Mouse (Mus musculus) macrophage (primary cell): ENCODE measurements around the gene Esp31. TPM values are rescaled to one million over a fixed set of nuclear protein-coding genes. Genes with fewer than 3 reads are reported as not detected.

ENCODE experiments used
- H3K27ac ChIP-seq: fragments of 350-480 bp; formaldehyde crosslinking; 2 replicates; pipeline ENCODE4 v1.9.0; 2021
- H3K36me3 ChIP-seq: fragments of 350-480 bp; formaldehyde crosslinking; 2 replicates; pipeline ENCODE4 v1.9.0; 2021; ENCODE audit errors: inconsistent target
- H3K4me3 ChIP-seq: fragments of 350-480 bp; formaldehyde crosslinking; 2 replicates; pipeline ENCODE4 v1.9.0; 2021; ENCODE audit errors: inconsistent target
- H3K79me2 ChIP-seq: fragments of 350-480 bp; formaldehyde crosslinking; 2 replicates; pipeline ENCODE4 v1.9.0; 2021; ENCODE audit errors: inconsistent target
- WGBS: methylation state at CpG from one replicate; pipeline ENCODE4 v1.1.7; 2026; ENCODE audit warnings: inconsistent platforms; ENCODE audit not compliant: missing documents; 5-methylcytosine and 5-hydroxymethylcytosine counted together
- polyA plus RNA-seq: library from polyadenylated mRNA; stranded (reverse); fragments of 250-400 nt; gene quantifications from 3 replicates; pipeline ENCODE4 v1.2.4, GENCODE M21; 2018; ENCODE audit warnings: inconsistent platforms
- total RNA-seq, 78 experiments: library from RNA; depleted of rRNA; stranded (reverse); fragments of 250-400 nt; gene quantifications; 1 replicate in 9 of 78; 2 replicates in 24 of 78; 3 replicates in 43 of 78; 4 replicates in 2 of 78; pipeline ENCODE4 v1.2.4; 2018; ENCODE audit warnings: inconsistent platforms in 56 of 78

Gene Esp31
- total RNA-seq (2018; cell fraction: chromatin; rRNA removed): not detected
- not detected for total RNA-seq (2018; cell fraction: cytosol; rRNA removed)
- total RNA-seq (2018; cell fraction: nucleus; rRNA removed): not detected
- polyA plus RNA-seq: not detected in 3 replicates

GRCm38 (mm10) chr17:38639147-38639546, at the start of gene Esp31:
TSS of gene Esp31 (plus strand) at chr17:38639447.
- WGBS: 95% methylated on average over 2 of the region's 2 CpGs
- Histone ChIP-seq H3K4me3 (no peak within 1 kb of the TSS), H3K36me3 (no peaks in the 10 kb centered on the region), H3K79me2 (no peaks in the 10 kb centered on the region), H3K27ac (no peak within 1 kb of the TSS)

Other genes starting within 250 kb of the Esp31 start
- not detected in 3 replicates for gene Esp36, start 219.3 kb upstream of the Esp31 start, polyA plus RNA-seq
- gene Esp34, start 85.3 kb upstream of the Esp31 start, polyA plus RNA-seq: not detected in 3 replicates